Mouse (Mus musculus) ES-CJ7 (cell line): ENCODE data around the gene Gnai3.

Source experiments
- DNase-seq: peaks from one replicate; pipeline ENCODE4 v3.0.0; 2011; ENCODE audit warnings: low read depth, low spot score

Gnai3 gene

DNA sequence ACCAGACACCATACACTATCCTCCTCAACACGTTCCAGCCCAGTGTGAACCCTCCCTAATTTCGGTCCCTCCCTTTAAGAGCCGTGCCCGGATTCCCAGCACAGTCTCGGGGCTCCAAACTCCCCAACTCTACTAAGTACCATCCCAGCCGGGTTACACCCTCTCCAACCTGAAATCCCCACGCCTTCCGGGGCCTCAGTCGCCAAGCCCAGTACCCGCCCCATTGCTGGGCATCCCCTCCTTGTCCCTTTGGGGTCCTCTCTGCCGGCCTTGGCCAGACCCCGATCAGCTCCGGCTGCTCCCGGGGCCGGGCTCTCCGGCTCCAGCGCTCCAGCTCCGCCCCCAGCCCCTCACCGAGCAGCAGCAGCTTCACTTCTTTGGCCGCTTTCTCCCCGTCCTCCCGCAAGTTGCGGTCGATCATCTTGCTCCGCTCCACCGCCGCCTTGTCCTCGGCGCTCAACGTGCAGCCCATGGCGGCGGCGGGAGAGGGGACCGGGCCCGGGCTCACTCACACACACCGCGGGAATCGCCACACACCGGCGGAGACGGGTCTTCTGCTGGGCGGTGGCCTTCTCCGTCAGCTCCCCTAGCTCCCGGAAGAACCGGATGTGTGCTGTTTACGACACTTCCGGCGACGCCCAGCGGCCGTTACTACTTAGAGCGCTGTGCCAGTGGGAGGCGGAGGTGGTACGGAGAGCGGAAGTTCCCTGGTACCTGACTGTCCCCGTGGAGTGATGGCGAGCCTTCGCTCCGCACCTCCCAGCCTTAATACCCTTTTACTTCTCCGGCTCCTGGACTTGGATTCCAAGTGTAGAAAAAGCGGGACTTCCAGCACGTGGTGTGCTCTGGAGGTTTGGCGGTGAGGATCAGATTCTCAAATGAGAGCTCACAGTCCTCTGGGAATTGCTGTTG, at the start of gene Gnai3:
Gene Gnai3 (minus strand): TSS at position 613 of the 912 bp plus-strand sequence.
- DNase-seq = peak; percentile 95

- DNase-seq = no peak
Observed at GRCm38 (mm10) chr3:108195287-108195686, 49.3 kb upstream of the Gnai3 start.

- no peak for DNase-seq
Observed at GRCm38 (mm10) chr3:108193686-108194085, 47.7 kb upstream of the Gnai3 start.

GRCm38 (mm10) chr3:108189897-108190296, 44.0 kb upstream of the Gnai3 start:
- no peak for DNase-seq

- peak; percentile 69 for DNase-seq
Observed at GRCm38 (mm10) chr3:108188716-108189490, 43.0 kb upstream of the Gnai3 start.

DNA sequence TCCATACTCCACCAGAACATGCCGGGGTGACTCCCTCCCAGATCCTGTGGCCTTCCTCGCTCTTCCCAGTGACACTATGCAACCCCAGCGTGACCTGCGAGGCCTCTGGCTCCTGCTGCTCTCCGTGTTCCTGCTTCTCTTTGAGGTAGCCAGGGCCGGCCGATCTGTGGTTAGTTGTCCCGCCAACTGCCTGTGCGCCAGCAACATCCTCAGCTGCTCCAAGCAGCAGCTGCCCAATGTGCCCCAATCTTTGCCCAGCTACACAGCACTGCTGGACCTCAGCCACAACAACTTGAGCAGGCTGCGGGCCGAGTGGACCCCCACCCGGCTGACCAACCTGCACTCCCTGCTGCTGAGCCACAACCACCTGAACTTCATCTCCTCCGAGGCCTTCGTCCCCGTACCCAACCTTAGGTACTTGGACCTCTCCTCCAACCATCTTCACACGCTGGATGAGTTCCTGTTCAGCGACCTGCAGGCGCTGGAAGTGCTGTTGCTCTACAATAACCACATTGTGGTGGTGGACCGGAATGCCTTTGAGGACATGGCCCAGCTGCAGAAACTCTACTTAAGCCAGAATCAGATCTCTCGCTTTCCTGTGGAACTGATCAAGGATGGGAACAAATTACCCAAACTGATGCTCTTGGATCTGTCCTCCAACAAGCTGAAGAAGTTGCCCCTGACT, 41.3 kb upstream of the Gnai3 start:
- no peak for DNase-seq

DNA sequence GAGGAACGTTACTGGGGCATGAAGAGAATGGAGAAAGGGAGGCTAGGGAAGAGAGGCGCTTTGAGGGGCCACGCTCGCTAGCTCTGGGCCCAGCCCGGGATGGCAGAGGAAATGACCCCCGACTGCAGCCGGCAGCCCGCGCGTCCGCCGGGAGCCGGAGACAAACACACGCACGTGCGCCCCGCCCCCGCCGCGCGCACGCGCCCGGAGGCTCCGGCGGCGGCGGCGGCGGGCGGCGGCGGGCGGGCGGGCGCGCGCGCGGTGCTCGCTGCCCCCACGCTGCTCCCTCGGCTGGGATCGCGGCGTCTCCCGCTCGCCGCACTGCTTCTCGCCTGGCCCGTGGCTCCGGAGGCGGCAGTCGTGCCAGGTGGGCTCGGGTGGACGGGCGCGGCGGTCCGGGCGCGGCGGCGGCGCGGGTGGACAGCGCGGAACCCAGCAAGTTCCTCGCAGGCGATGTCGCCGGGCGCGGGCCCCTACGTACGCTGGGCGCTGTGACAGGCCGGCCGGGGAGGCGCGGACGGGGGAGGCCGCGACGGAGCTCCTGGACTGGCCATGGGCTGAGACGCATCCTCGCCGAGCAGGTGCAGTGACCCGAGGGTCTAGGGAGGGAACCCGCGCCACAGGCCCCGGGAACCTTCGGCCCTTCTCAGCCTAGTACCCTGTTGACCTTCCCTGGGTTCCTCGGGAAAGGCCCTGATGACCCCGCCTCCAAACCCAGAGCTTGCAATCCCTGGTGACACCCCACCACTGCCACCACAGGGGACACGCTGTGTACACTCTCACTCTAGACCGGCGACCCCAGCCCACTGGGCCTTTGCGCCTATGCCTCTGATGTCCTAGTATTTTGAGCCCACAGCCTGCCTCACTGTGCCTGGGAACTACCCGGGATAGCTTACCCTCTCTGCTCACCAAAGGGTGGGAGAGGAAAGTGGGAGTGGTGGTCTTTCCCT, 40.4 kb upstream of the Gnai3 start, which contains the start of gene Amigo1:
Gene Amigo1 (plus strand): TSS at position 238 of the 950 bp plus-strand sequence.
- DNase-seq = no peak

GRCm38 (mm10) chr3:108185460-108186097, 39.6 kb upstream of the Gnai3 start:
- peak; percentile 50 for DNase-seq

- DNase-seq = no peak
Observed at GRCm38 (mm10) chr3:108184742-108185141, 38.8 kb upstream of the Gnai3 start.

- no peak for DNase-seq
Observed at GRCm38 (mm10) chr3:108180514-108180913, 34.6 kb upstream of the Gnai3 start.

DNA sequence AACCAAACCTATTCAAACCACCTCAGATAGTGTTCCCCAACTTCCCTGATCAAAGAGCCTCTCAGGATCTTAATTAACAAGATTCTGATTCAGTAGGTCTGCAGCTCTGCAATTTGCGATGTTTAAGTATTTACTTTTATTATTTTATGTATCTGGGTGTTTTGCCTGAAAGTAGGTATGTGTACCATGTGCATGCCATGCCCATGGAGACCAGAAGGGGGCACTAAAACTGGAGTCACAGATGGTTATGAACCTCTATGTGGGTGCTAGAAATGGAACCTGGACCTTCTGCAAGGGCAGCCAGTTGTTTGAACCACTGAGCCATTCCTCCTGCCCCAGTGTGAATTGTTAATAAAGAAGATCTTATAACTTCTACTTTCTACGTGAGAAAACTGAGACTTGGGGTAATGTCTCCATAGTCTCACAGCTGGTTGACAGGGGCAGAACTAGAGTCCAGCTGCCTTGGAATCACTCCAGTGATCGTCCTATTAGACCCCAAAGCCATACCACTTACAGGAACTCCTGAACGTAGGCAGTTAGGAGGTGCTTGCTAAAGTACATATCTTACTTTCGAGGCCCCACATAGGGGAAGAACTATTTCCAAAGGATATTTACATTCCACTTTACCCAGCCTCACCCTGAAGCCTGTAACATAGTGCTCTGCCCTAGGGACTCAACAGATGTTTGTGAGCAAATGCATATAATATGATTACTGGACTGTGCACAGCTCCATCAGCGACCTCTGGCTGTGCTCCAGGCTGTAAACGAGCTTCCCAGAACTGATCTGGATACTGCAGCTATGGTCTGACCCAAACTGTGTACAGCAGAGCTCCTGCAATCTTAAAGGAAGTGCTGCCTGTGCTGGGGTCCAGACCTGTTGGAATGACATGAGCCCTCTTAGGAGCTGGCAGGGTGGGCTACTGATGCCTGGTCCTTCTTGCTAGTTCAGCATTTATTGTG, 33.1 kb upstream of the Gnai3 start:
- DNase-seq = no peak

GRCm38 (mm10) chr3:108174672-108175531, 29.0 kb upstream of the Gnai3 start:
- no peak for DNase-seq

GRCm38 (mm10) chr3:108169199-108169598, 23.3 kb upstream of the Gnai3 start:
- no peak for DNase-seq

DNA sequence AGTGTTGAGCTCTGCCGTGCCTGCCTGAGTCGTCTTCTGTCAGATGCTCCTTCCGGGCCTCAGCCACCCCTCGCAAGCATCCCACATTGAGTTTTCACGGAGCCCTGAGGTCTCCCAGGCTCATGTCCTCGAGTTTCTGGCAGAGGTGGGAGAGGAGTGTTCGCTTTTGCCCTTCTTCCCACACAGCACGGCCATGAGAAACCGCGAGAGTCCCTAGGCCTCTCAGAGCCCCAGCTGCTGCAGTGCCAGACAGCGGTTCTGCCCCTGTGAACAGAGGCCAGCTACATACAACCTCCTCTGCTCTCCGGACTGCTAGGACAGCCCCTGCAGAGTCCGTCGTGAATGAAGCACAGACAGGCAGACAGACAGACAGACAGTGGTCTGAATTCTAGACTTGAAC, 21.6 kb upstream of the Gnai3 start:
- no peak for DNase-seq

DNA sequence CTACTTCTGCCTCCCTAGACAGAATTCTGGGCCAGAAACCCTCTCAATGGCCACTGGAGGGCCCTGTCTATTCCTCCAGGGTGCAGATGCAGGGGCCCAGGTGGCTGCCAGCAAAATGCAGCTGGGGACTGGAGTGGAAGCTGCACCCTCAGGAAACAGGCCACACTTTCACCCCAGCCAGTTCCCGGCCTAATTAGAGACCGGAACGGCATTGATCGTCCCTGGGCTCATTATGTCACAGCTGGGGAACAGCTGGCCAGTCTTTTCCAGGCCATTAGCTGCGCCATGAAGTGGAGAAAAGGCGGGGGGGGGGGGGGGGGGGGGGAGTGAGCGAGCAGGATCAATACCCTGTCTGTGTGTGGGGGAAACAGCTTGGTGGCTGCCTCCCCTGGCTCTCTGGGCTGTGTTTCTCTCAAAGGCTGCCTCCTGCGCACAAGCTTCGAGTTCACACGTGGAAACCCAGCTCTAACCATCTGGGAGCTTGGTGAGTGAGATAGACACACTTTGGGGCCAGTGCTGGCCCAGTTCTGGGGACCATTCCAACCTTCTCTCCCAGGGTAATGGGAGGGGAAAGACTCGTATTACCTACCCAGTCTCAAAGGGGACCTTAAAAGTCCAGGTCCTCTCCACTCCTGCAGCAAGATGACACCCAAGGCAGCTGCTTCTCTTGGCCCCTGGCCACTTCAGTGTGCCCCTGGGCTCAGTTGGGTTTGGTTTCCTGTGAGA, 20.7 kb upstream of the Gnai3 start:
- DNase-seq = peak; percentile 20

GRCm38 (mm10) chr3:108165532-108166315, 19.8 kb upstream of the Gnai3 start:
- peak; percentile 25 for DNase-seq

- DNase-seq = peak; percentile 77
Observed at GRCm38 (mm10) chr3:108164807-108165206, 18.9 kb upstream of the Gnai3 start.
